Mouse (Mus musculus) left cerebral cortex, postnatal 25 days (tissue): ENCODE results near the gene Heatr5b. TPM values are rescaled to one million over a fixed set of nuclear protein-coding genes. Genes with fewer than 3 reads are reported as not detected.

Source experiments
- DNase-seq, 2 experiments: peaks; one replicate each; pipeline ENCODE4 v3.0.0; 2022; ENCODE audit warnings: low spot score in 2 of 2, mixed read lengths in 1 of 2
- intact Hi-C: fragments of 180-260 bp; cut with DNase I; formaldehyde crosslinking; loops from one replicate; pipeline ENCODE4 v1.15.1; 2025
- total RNA-seq, 2 experiments: library from RNA; stranded (reverse); gene quantifications; 2 replicates each; pipeline ENCODE4 v1.2.3; 2021

The Heatr5b gene
- total RNA-seq, 2 experiments from 2014 or later = 53.5 to 56.2 TPM

- intact Hi-C loops = no loop called here
- no peak for DNase-seq
Observed at GRCm38 (mm10) chr17:78770932-78771331, 64.2 kb downstream of the Heatr5b start.

GRCm38 (mm10) chr17:78769341-78769740 is 65.8 kb downstream of the Heatr5b start:
- intact Hi-C loops = no loop called here
- DNase-seq = no peak

GRCm38 (mm10) chr17:78768937-78769336 is 66.2 kb downstream of the Heatr5b start:
- intact Hi-C loops = no loop called here
- no peak for DNase-seq

- intact Hi-C loops = no loop called here
- peak in 1 of 2 experiments; percentile 32 for DNase-seq
Observed at GRCm38 (mm10) chr17:78767546-78767945, 67.6 kb downstream of the Heatr5b start.

- intact Hi-C loops = no loop called here
- DNase-seq = no peak
Observed at GRCm38 (mm10) chr17:78766084-78766483, 69.1 kb downstream of the Heatr5b start.

GRCm38 (mm10) chr17:78763272-78763671 is 71.9 kb downstream of the Heatr5b start:
- DNase-seq = no peak
- intact Hi-C loops = no loop called here

GRCm38 (mm10) chr17:78752938-78753655 is 82.1 kb downstream of the Heatr5b start:
- peak in 1 of 2 experiments; percentile 11 for DNase-seq

GRCm38 (mm10) chr17:78752064-78752463 is 83.1 kb downstream of the Heatr5b start:
- no peak for DNase-seq
- intact Hi-C loops = no loop called here

More at GRCm38 (mm10) chr17:78752938-78753655, 82.1 kb downstream of the Heatr5b start:
- intact Hi-C loops = no loop called here

- intact Hi-C loops = no loop called here
- no peak for DNase-seq
Observed at GRCm38 (mm10) chr17:78748440-78748839, 86.7 kb downstream of the Heatr5b start.

- intact Hi-C loops = loop anchor here (5.0 kb wide), 1 partner anchor 136 kb away; no protein-coding TSS in a partner anchor
- DNase-seq = peak in 1 of 2 experiments; percentile 22
Observed at GRCm38 (mm10) chr17:78738416-78738815, 96.7 kb downstream of the Heatr5b start.

GRCm38 (mm10) chr17:78737771-78738170 is 97.4 kb downstream of the Heatr5b start:
- intact Hi-C loops = loop anchor here (2.0 to 5.0 kb wide), 2 partner anchors 61 to 135 kb away; no protein-coding TSS in a partner anchor
- no peak for DNase-seq

- DNase-seq = no peak
- intact Hi-C loops = loop anchor here (2.0 to 5.0 kb wide), 2 partner anchors 60 to 135 kb away; no protein-coding TSS in a partner anchor
Observed at GRCm38 (mm10) chr17:78737096-78737495, 98.1 kb downstream of the Heatr5b start, which contains the start of gene Strn. Gene Strn (minus strand): TSS chr17:78737196.

GRCm38 (mm10) chr17:78736473-78736988 is 98.6 kb downstream of the Heatr5b start:
- intact Hi-C loops = loop anchor here (2.0 to 5.0 kb wide), 2 partner anchors 60 to 134 kb away; no protein-coding TSS in a partner anchor
- DNase-seq = peak; percentile 99

- intact Hi-C loops = loop anchor here (2.0 to 5.0 kb wide), 2 partner anchors 59 to 134 kb away; no protein-coding TSS in a partner anchor
- DNase-seq = peak in 1 of 2 experiments; percentile 23
Observed at GRCm38 (mm10) chr17:78735731-78736472, 99.3 kb downstream of the Heatr5b start.

- intact Hi-C loops = loop anchor here (5.0 kb wide), 1 partner anchor 133 kb away; no protein-coding TSS in a partner anchor
- no peak for DNase-seq
Observed at GRCm38 (mm10) chr17:78734806-78735205, 100.4 kb downstream of the Heatr5b start.

GRCm38 (mm10) chr17:78732056-78732455 is 103.1 kb downstream of the Heatr5b start:
- intact Hi-C loops = no loop called here
- DNase-seq = no peak

GRCm38 (mm10) chr17:78726746-78727449 is 108.3 kb downstream of the Heatr5b start:
- intact Hi-C loops = no loop called here
- no peak for DNase-seq

GRCm38 (mm10) chr17:78724461-78725055 is 110.6 kb downstream of the Heatr5b start:
- DNase-seq = no peak
- intact Hi-C loops = no loop called here

GRCm38 (mm10) chr17:78721690-78722089 is 113.5 kb downstream of the Heatr5b start:
- intact Hi-C loops = no loop called here
- no peak for DNase-seq
